Mouse (Mus musculus) C2C12 (cell line): Measurements from ENCODE around the gene Nkpd1. TPM values are rescaled to one million over a fixed set of nuclear protein-coding genes. Genes with fewer than 3 reads are reported as not detected.

Experiments
- H3K27me3 ChIP-seq: one replicate; pipeline ENCODE4 v1.6.1; 2011; ENCODE audit not compliant: control insufficient read depth, insufficient read depth, insufficient read length
- H3K36me3 ChIP-seq: one replicate; pipeline ENCODE4 v1.6.1; 2011; ENCODE audit not compliant: control insufficient read depth, insufficient read depth
- H3K4me3 ChIP-seq: one replicate; pipeline ENCODE4 v1.5.1; 2011; ENCODE audit warnings: mild to moderate bottlenecking, control low read depth; ENCODE audit not compliant: poor library complexity, insufficient read depth, severe bottlenecking
- H3K79me2 ChIP-seq: one replicate; pipeline ENCODE4 v1.6.1; 2011; ENCODE audit not compliant: control insufficient read depth, insufficient read depth
- H3K79me3 ChIP-seq: one replicate; pipeline ENCODE4 v1.6.1; 2011; ENCODE audit warnings: low read depth, control low read depth
- H3ac ChIP-seq: one replicate; pipeline ENCODE3; 2011; ENCODE audit warnings: low read depth; ENCODE audit not compliant: control insufficient read depth, insufficient read length
- CEBPB ChIP-seq: IDR thresholded peaks from one replicate; pipeline ENCODE4 v1.6.1; 2011; ENCODE audit warnings: low read depth, mild to moderate bottlenecking, control low read depth, moderate library complexity
- CTCF ChIP-seq: IDR thresholded peaks from one replicate; pipeline ENCODE4 v1.5.1; 2011; ENCODE audit not compliant: control insufficient read depth, insufficient read depth, insufficient read length
- FOSL1 ChIP-seq: IDR thresholded peaks from one replicate; pipeline ENCODE4 v1.8.0; 2011; ENCODE audit warnings: mild to moderate bottlenecking, low read length; ENCODE audit not compliant: poor library complexity, insufficient read depth, severe bottlenecking
- MAX ChIP-seq: IDR thresholded peaks from one replicate; pipeline ENCODE4 v1.6.1; 2011; ENCODE audit warnings: mild to moderate bottlenecking, control low read depth
- MYOD1 ChIP-seq: IDR thresholded peaks from one replicate; pipeline ENCODE4 v1.6.1; 2011; ENCODE audit warnings: low read depth; ENCODE audit not compliant: control insufficient read depth, insufficient read length
- MYOG ChIP-seq: IDR thresholded peaks from one replicate; pipeline ENCODE4 v1.6.1; 2011; ENCODE audit not compliant: control insufficient read depth, insufficient read length; ENCODE audit errors: extremely low read depth
- USF1 ChIP-seq: IDR thresholded peaks from one replicate; pipeline ENCODE4 v1.6.1; 2011; ENCODE audit warnings: low read depth, mild to moderate bottlenecking, control low read depth, moderate library complexity
- polyA plus RNA-seq: library from polyadenylated mRNA; unstranded; fragments of >200 nt; fragmentation: generic; extraction: Trizol; gene quantifications from one replicate; pipeline ENCODE4 v1.2.1, GENCODE M21; 2012; ENCODE audit warnings: missing spikeins

Gene Nkpd1
- polyA plus RNA-seq, 1 experiment: 0.11 TPM

- peaks cover 45% of the 10 kb centered on the region for H3K79me3 ChIP-seq
- no peaks in the 10 kb centered on the region for H3K27me3 ChIP-seq
- H3K36me3 ChIP-seq: no peaks in the 10 kb centered on the region
- no peak overlapping the region for H3K4me3 ChIP-seq
- peaks cover 88% of the 10 kb centered on the region for H3K79me2 ChIP-seq
- H3ac ChIP-seq: no peak overlapping the region
- TF ChIP-seq USF1 (no peak), CTCF (no peak), MAX (no peak), MYOG (no peak), CEBPB (no peak), FOSL1 (no peak), MYOD1 (no peak)
Observed at GRCm38 (mm10) chr7:19546007-19546406, 28.4 kb downstream of the Nkpd1 start.

- no peak overlapping the region for H3K4me3 ChIP-seq
- H3K79me2 ChIP-seq: peaks cover 89% of the 10 kb centered on the region
- H3ac ChIP-seq: no peak overlapping the region
- no peak for TF ChIP-seq CTCF
- no peak for TF ChIP-seq CEBPB
- no peak for TF ChIP-seq MAX
- no peak for TF ChIP-seq FOSL1
- no peak for TF ChIP-seq USF1
- TF ChIP-seq MYOG: no peak
- no peak for TF ChIP-seq MYOD1
- no peaks in the 10 kb centered on the region for H3K27me3 ChIP-seq
- H3K36me3 ChIP-seq: no peaks in the 10 kb centered on the region
- H3K79me3 ChIP-seq: peaks cover 50% of the 10 kb centered on the region
Observed at GRCm38 (mm10) chr7:19547344-19547969, 29.8 kb downstream of the Nkpd1 start.

GRCm38 (mm10) chr7:19549394-19549793 lies 31.8 kb downstream of the Nkpd1 start:
- peaks cover 52% of the 10 kb centered on the region for H3K79me3 ChIP-seq
- H3K4me3 ChIP-seq: no peak overlapping the region
- H3K27me3 ChIP-seq: no peaks in the 10 kb centered on the region
- H3K79me2 ChIP-seq: peaks cover 91% of the 10 kb centered on the region
- H3ac ChIP-seq: no peak overlapping the region
- TF ChIP-seq USF1 (no peak), FOSL1 (no peak), MAX (no peak), MYOG (no peak), MYOD1 (no peak), CEBPB (no peak), CTCF (no peak)
- no peaks in the 10 kb centered on the region for H3K36me3 ChIP-seq

- Histone ChIP-seq H3K79me2 (peaks cover 96% of the 10 kb centered on the region), H3K4me3 (no peak overlapping the region), H3K79me3 (peaks cover 55% of the 10 kb centered on the region), H3K36me3 (no peaks in the 10 kb centered on the region), H3ac (no peak overlapping the region), H3K27me3 (no peaks in the 10 kb centered on the region)
- TF ChIP-seq CEBPB: no peak
- TF ChIP-seq MYOG: no peak
- TF ChIP-seq MAX: no peak
- no peak for TF ChIP-seq CTCF
- TF ChIP-seq MYOD1: no peak
- TF ChIP-seq FOSL1: no peak
- no peak for TF ChIP-seq USF1
Observed at GRCm38 (mm10) chr7:19551634-19552033, 34.0 kb downstream of the Nkpd1 start.

- Histone ChIP-seq H3K4me3 (no peak overlapping the region), H3K79me2 (peaks cover 96% of the 10 kb centered on the region), H3K79me3 (peaks cover 57% of the 10 kb centered on the region), H3K36me3 (no peaks in the 10 kb centered on the region), H3K27me3 (no peaks in the 10 kb centered on the region), H3ac (no peak overlapping the region)
- no peak for TF ChIP-seq MYOD1
- TF ChIP-seq MYOG: no peak
- TF ChIP-seq FOSL1: no peak
- TF ChIP-seq CEBPB: no peak
- no peak for TF ChIP-seq MAX
- TF ChIP-seq USF1: no peak
- no peak for TF ChIP-seq CTCF
Observed at GRCm38 (mm10) chr7:19552443-19552842, 34.8 kb downstream of the Nkpd1 start.

GRCm38 (mm10) chr7:19554168-19554567 lies 36.5 kb downstream of the Nkpd1 start:
- no peak overlapping the region for H3ac ChIP-seq
- TF ChIP-seq MAX (no peak), CTCF (no peak), MYOD1 (no peak), CEBPB (no peak), MYOG (no peak), FOSL1 (no peak), USF1 (no peak)
- peaks cover 61% of the 10 kb centered on the region for H3K79me3 ChIP-seq
- no peaks in the 10 kb centered on the region for H3K27me3 ChIP-seq
- no peak overlapping the region for H3K4me3 ChIP-seq
- no peaks in the 10 kb centered on the region for H3K36me3 ChIP-seq
- H3K79me2 ChIP-seq: peaks cover 96% of the 10 kb centered on the region
